Mouse (Mus musculus): ENCODE data around the gene Ints3.
"Not testable (repeated sequence)": the region's sequence is repeated elsewhere in the genome, so short reads cannot be mapped to it uniquely, and the experiment has no call there.

The Ints3 gene

DNA sequence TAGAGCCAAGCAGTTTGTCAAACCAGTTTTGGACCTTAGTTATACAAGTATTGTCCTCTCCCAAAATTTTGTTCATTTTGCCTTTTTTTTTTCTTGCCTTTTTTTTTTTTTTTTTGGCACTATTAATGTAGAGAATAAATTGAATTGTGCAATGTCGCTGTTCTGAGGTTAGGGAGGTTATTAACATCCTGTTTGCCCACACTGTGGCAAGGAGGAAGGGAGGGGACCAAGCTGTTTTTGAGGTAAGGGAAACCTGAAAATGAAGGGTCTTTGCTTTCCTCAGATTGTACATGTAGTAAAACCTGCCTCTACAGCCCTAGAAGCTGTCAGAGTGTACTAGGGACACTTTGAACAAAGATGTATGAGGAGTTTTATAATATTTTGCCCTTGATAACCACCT is 74.2 kb downstream of the Ints3 start:
- in situ Hi-C loops (cut with MboI, MseI), result no loop called here

DNA sequence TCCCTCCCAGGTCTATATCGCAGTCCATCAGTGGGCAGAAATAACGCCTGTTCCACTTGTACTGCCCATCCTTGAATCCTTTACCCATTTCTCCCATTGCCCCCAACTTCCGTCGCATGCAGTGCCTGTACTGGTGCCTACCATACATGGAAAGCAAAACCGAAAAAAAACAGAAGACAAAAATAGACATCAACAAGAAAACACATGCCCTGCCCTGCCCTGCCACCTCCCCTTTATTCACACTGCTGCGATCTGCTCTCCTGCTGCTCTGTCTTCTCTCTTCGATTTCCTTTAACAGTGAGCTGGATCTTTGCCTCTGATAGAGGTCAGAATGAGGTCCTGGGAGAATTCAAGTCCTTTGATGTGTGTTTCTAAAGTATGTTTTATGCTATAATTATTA is 75.5 kb downstream of the Ints3 start:
- in situ Hi-C loops (cut with MboI, MseI), result no loop called here

DNA sequence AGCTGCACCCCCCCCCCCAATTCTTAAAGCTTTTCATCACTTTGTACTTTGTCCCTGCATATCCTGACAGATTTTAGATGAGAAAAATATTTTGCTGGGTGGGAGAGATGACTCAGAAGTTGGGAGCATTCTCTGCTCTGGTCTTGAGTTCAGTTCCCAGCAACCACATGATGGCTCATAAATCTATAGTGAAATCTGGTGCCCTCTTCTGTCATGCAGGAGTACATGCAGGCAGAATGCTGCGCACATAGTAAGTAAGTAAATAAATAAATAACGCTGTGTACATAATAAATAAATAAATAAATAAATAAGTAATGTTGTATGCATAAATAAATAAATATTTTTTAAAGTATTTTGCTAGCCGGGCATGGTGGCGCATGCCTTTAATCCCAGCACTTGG is 85.6 kb downstream of the Ints3 start:
- in situ Hi-C loops (cut with MboI, MseI), result no loop called here

DNA sequence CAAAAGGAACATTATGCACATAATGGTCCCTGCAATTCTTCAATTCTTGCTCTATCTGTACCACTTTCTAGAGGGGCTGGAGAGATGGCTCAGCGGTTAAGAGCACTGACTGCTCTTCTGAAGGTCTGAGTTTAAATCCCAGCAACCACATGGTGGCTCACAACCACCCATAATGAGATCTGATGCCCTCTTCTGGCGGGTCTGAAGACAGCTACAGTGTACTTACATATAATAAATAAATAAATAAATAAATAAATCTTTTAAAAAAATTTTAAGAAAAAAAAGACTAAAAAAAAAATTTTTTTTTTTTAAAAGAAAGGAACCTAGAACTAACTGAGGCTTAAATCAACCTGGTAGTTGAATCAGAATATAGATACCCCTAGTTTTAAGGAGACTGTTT is 90.6 kb downstream of the Ints3 start:
- in situ Hi-C loops (cut with MboI, MseI), result not testable (repeated sequence)
